Mouse (Mus musculus): ENCODE results near the gene Gnb1. TPM values are rescaled to one million over a fixed set of nuclear protein-coding genes. Genes with fewer than 3 reads are reported as not detected.
"Not testable (repeated sequence)": the region's sequence is repeated elsewhere in the genome, so short reads cannot be mapped to it uniquely, and the experiment has no call there.

The Gnb1 gene
- polyA plus RNA-seq, 1 experiment from 2014 or later: 316 TPM

- H3K27ac ChIP-seq (ENCODE audit: low read length); H3K9ac ChIP-seq (ENCODE audit: low read length); ATAC-seq (replicated peaks; ENCODE audit: extremely low read depth, insufficient read depth, low FRiP score); H3K4me3 ChIP-seq (ENCODE audit: low read length); H3K9me3 ChIP-seq (replicated peaks; ENCODE audit: control insufficient read depth, low read length); H3K27me3 ChIP-seq (ENCODE audit: control insufficient read depth, insufficient read depth, low read length); H3K4me1 ChIP-seq (ENCODE audit: control insufficient read depth, insufficient read depth, low read length); H3K36me3 ChIP-seq (ENCODE audit: control insufficient read depth, insufficient read depth); H3K4me2 ChIP-seq (ENCODE audit: low read depth, low read length): not testable (repeated sequence)
- 54% methylated on average over 2 of the region's 2 CpGs for WGBS
Measured at GRCm38 (mm10) chr4:155473796-155474195, 17.4 kb upstream of the Gnb1 start.

DNA sequence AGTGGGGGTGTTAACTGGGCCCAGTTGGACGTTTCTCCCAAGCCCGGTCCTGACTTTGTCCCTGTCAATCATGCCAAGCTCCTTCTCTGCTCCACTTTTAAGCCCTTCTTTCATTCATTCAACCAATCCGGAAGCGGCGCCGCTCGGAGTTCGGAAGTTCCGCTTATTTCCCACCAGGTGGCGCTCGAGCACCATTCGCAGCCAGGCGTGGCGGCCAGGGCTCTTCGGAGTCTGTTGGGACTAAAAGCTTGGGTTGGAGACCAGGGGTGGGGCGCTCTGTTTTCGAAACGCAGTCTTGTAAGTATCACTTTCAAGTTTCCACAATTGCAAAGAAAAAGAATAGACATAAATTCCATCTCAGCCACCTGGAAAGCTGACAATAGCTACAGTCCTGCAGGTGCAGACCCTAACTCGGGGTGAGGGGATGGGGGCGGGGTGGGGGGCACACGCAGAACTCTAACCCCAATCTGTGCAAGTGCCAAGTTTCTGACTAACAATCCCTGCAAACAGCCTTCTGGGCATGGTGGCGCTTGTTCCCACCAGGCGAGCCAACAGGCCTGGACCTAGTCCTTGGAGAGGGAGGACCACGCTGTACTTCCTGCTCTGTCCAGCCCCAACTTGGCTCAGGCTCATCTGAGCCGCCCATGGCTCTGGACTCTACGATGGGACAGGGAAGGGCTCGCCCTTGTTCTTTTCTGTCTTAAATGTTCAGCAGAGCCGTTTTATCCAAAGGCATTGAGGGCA, 9.6 kb upstream of the Gnb1 start:
- Histone ChIP-seq H3K27me3 (ENCODE audit: control insufficient read depth, insufficient read depth, low read length) (peaks cover 3% of the 10 kb centered on the region; the same call in 1 of the 2 replicates), H3K4me1 (ENCODE audit: control insufficient read depth, insufficient read depth, low read length) (peaks cover 9% of the 10 kb centered on the region), H3K27ac (ENCODE audit: low read length) (peak overlapping the region; percentile 59), H3K36me3 (ENCODE audit: control insufficient read depth, insufficient read depth) (no peaks in the 10 kb centered on the region), H3K4me3 (ENCODE audit: low read length) (peak overlapping the region; percentile 40), H3K4me2 (ENCODE audit: low read depth, low read length) (peak overlapping the region; percentile 64), H3K9me3 (replicated peaks; ENCODE audit: control insufficient read depth, low read length) (no peaks in the 10 kb centered on the region), H3K9ac (ENCODE audit: low read length) (peak overlapping the region; percentile 61)
- ATAC-seq (replicated peaks; ENCODE audit: extremely low read depth, insufficient read depth, low FRiP score): peak; percentile 82
- 16% methylated on average over 28 of the region's 28 CpGs for WGBS

- Histone ChIP-seq H3K27me3 (ENCODE audit: control insufficient read depth, insufficient read depth, low read length) (peaks cover 3% of the 10 kb centered on the region; the same call in 1 of the 2 replicates), H3K27ac (ENCODE audit: low read length) (peak overlapping the region; percentile 59), H3K36me3 (ENCODE audit: control insufficient read depth, insufficient read depth) (no peaks in the 10 kb centered on the region), H3K4me2 (ENCODE audit: low read depth, low read length) (peak overlapping the region; percentile 64; the same call in 1 of the 2 replicates), H3K4me3 (ENCODE audit: low read length) (peak overlapping the region; percentile 40; the same call in 1 of the 2 replicates), H3K9ac (ENCODE audit: low read length) (peak overlapping the region; percentile 61), H3K4me1 (ENCODE audit: control insufficient read depth, insufficient read depth, low read length) (peaks cover 13% of the 10 kb centered on the region), H3K9me3 (replicated peaks; ENCODE audit: control insufficient read depth, low read length) (no peaks in the 10 kb centered on the region)
- 88% methylated on average over 6 of the region's 6 CpGs for WGBS
- 0 out of 2 replicates have a peak, but pooled peaks have one; percentile 7 for ATAC-seq (replicated peaks; ENCODE audit: extremely low read depth, insufficient read depth, low FRiP score)
Measured at GRCm38 (mm10) chr4:155482125-155482480, 9.1 kb upstream of the Gnb1 start.

DNA sequence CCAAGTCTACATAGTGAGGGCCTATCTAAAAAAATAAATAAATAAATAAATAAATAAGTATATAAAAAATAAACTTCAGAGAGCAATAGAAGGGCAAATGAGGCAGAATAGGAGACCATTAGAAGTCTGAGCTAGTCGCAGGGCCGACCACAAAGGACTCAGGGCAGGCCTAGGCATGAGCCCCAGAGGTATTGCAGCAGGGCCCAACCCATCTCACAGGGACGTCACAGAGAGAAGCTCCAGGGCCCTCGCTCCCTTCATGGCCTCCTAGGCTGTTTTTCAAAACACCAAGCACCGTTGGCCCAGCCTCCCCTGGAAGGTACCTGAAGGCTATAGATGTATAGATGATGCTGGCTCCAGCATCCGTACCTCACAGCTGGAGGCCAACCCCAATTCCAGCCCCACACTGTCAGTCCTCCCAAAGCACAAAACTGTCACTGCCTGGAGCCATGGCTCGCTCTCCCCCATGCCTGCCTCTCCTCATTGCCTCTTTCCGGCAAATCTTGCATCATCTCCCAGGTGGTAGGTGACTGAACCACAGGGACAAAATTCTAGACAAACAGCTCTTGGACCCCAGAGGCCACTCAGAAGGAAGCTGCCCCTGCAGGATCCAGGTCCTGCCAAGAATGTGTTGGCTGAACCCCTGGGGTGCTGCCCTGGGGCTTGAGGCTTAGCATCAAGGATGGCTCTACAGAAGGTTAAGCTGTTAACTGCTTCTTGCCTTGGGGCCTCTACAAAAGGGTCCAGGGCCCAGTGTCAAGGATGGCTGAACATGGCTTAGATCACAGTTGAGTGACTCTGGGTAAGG, 8.2 kb upstream of the Gnb1 start:
- H3K36me3 ChIP-seq (ENCODE audit: control insufficient read depth, insufficient read depth): no peaks in the 10 kb centered on the region
- no peaks in the 10 kb centered on the region for H3K9me3 ChIP-seq (replicated peaks; ENCODE audit: control insufficient read depth, low read length)
- ATAC-seq (replicated peaks; ENCODE audit: extremely low read depth, insufficient read depth, low FRiP score): no peak
- H3K4me2 ChIP-seq (ENCODE audit: low read depth, low read length): no peak overlapping the region
- H3K27ac ChIP-seq (ENCODE audit: low read length): no peak overlapping the region
- H3K9ac ChIP-seq (ENCODE audit: low read length): no peak overlapping the region
- peaks cover 19% of the 10 kb centered on the region for H3K4me1 ChIP-seq (ENCODE audit: control insufficient read depth, insufficient read depth, low read length)
- no peak overlapping the region for H3K4me3 ChIP-seq (ENCODE audit: low read length)
- peaks cover 3% of the 10 kb centered on the region; the same call in 1 of the 2 replicates for H3K27me3 ChIP-seq (ENCODE audit: control insufficient read depth, insufficient read depth, low read length)
- 80% methylated on average over 8 of the region's 8 CpGs for WGBS

- Histone ChIP-seq H3K27ac (ENCODE audit: low read length) (peak overlapping the region; percentile 39; the same call in 1 of the 2 replicates), H3K4me1 (ENCODE audit: control insufficient read depth, insufficient read depth, low read length) (peaks cover 43% of the 10 kb centered on the region), H3K36me3 (ENCODE audit: control insufficient read depth, insufficient read depth) (no peaks in the 10 kb centered on the region), H3K4me2 (ENCODE audit: low read depth, low read length) (no peak overlapping the region), H3K27me3 (ENCODE audit: control insufficient read depth, insufficient read depth, low read length) (no peaks in the 10 kb centered on the region), H3K4me3 (ENCODE audit: low read length) (no peak overlapping the region), H3K9me3 (replicated peaks; ENCODE audit: control insufficient read depth, low read length) (no peaks in the 10 kb centered on the region), H3K9ac (ENCODE audit: low read length) (no peak overlapping the region)
- no peak for ATAC-seq (replicated peaks; ENCODE audit: extremely low read depth, insufficient read depth, low FRiP score)
- WGBS: 64% methylated on average over 3 of the region's 3 CpGs
Measured at GRCm38 (mm10) chr4:155485521-155485920, 5.6 kb upstream of the Gnb1 start.

DNA sequence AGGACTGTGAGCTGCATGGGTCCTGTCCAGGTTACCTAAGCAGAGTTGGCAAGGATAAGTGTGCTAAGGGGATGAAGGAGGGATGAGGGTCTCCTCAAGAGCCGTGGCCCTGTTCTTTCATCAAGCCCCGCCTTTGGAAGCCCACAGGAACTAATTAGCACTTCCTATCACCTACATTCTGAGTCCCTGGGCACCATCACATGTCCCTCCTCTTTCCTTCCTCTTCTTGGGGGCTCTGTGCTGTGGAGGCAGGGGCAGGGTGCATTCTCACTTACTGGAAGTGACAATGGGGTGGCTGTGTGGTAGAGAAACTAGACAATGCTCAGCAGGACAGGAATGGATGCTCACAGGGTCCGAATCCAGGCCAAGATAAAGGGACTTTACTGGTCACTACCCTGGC, 3.4 kb upstream of the Gnb1 start:
- H3K27me3 ChIP-seq (ENCODE audit: control insufficient read depth, insufficient read depth, low read length): no peaks in the 10 kb centered on the region
- WGBS: 23% methylated on average over 3 of the region's 3 CpGs
- peak overlapping the region; percentile 25; the same call in 1 of the 2 replicates for H3K9ac ChIP-seq (ENCODE audit: low read length)
- no peak for ATAC-seq (replicated peaks; ENCODE audit: extremely low read depth, insufficient read depth, low FRiP score)
- peaks cover 41% of the 10 kb centered on the region for H3K4me1 ChIP-seq (ENCODE audit: control insufficient read depth, insufficient read depth, low read length)
- no peak overlapping the region for H3K4me3 ChIP-seq (ENCODE audit: low read length)
- peak overlapping the region; percentile 91 for H3K27ac ChIP-seq (ENCODE audit: low read length)
- no peaks in the 10 kb centered on the region for H3K36me3 ChIP-seq (ENCODE audit: control insufficient read depth, insufficient read depth)
- H3K9me3 ChIP-seq (replicated peaks; ENCODE audit: control insufficient read depth, low read length): no peaks in the 10 kb centered on the region
- H3K4me2 ChIP-seq (ENCODE audit: low read depth, low read length): peak overlapping the region; percentile 23; the same call in 1 of the 2 replicates

DNA sequence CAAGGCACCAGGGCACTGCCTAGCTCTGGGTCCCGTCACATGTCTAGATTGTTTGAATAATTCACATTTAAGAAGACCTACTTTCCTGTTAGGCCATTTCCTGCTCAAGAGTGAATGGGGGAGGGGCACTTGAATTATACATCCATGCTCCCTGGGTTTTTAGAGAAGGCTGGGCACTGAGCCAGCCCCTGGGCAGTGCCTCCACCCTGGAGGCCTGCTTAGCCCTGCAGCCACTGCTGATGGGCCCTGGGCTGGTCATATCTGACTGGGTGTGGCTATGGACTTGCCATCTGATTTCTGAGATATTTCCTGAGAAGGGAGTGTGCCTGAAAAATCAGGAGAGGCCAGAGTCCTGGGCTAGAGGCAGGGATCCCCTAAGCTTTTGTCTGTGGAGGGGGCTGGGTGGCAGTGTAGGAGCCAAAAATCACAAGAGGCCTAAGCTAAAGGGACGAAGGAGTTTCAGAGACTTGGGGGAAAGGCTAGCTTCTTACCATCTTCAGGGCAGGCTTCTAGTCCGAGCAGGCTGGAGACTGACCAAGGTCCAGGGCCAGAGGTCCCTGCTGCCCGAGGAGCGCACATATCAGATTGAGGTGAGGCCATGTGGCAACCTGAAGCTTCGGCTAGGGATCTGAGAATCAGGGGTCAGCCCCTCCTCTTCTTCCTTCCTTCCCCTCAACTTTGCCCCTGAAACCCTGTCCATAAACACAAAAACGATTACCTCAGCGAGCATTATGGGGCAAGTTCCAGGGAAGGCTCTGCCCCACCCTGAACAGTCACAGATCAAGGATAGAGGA, 2.7 kb upstream of the Gnb1 start:
- no peaks in the 10 kb centered on the region for H3K27me3 ChIP-seq (ENCODE audit: control insufficient read depth, insufficient read depth, low read length)
- WGBS: 44% methylated on average over 8 of the region's 8 CpGs

GRCm38 (mm10) chr4:155489101-155489970, 1.8 kb upstream of the Gnb1 start:
- no peaks in the 10 kb centered on the region for H3K27me3 ChIP-seq (ENCODE audit: control insufficient read depth, insufficient read depth, low read length)
- peak overlapping the region; percentile 91 for H3K27ac ChIP-seq (ENCODE audit: low read length)
- H3K36me3 ChIP-seq (ENCODE audit: control insufficient read depth, insufficient read depth): no peaks in the 10 kb centered on the region
- H3K4me2 ChIP-seq (ENCODE audit: low read depth, low read length): no peak overlapping the region
- ATAC-seq (replicated peaks; ENCODE audit: extremely low read depth, insufficient read depth, low FRiP score): no peak
- WGBS: 54% methylated on average over 9 of the region's 9 CpGs
- H3K4me3 ChIP-seq (ENCODE audit: low read length): no peak overlapping the region
- no peaks in the 10 kb centered on the region for H3K9me3 ChIP-seq (replicated peaks; ENCODE audit: control insufficient read depth, low read length)
- H3K4me1 ChIP-seq (ENCODE audit: control insufficient read depth, insufficient read depth, low read length): peaks cover 54% of the 10 kb centered on the region
- H3K9ac ChIP-seq (ENCODE audit: low read length): no peak overlapping the region; the same call in 1 of the 2 replicates

More for the DNA sequence above, 2.7 kb upstream of the Gnb1 start:
- H3K4me2 ChIP-seq (ENCODE audit: low read depth, low read length): peak overlapping the region; percentile 23; the same call in 1 of the 2 replicates
- H3K27ac ChIP-seq (ENCODE audit: low read length): peak overlapping the region; percentile 91
- H3K9ac ChIP-seq (ENCODE audit: low read length): peak overlapping the region; percentile 60
- peaks cover 46% of the 10 kb centered on the region for H3K4me1 ChIP-seq (ENCODE audit: control insufficient read depth, insufficient read depth, low read length)
- H3K4me3 ChIP-seq (ENCODE audit: low read length): no peak overlapping the region
- ATAC-seq (replicated peaks; ENCODE audit: extremely low read depth, insufficient read depth, low FRiP score): peak; percentile 73
- H3K9me3 ChIP-seq (replicated peaks; ENCODE audit: control insufficient read depth, low read length): no peaks in the 10 kb centered on the region
- H3K36me3 ChIP-seq (ENCODE audit: control insufficient read depth, insufficient read depth): no peaks in the 10 kb centered on the region
